Mouse (Mus musculus): ENCODE data around the gene Cacnb4. TPM values are rescaled to one million over a fixed set of nuclear protein-coding genes. Genes with fewer than 3 reads are reported as not detected.

Gene Cacnb4
- total and polyA plus RNA-seq, 3 experiments, result not detected

- H3K36me3 ChIP-seq (ENCODE audit: control insufficient read depth in 1 of 2, insufficient read depth in 2 of 2, low read length in 2 of 2), result peaks cover 0 to 8% of the 10 kb centered on the region in 2 experiments; a peak in 2 of 4 replicates
- DNase-seq (ENCODE audit: low read depth, low spot score), result no peak
- no peaks in the 10 kb centered on the region for H3K9me3 ChIP-seq (replicated peaks; ENCODE audit: insufficient read depth, low read length)
- no peaks in the 10 kb centered on the region for H3K4me1 ChIP-seq (ENCODE audit: control insufficient read depth in 1 of 2, insufficient read depth in 2 of 2, low read length in 2 of 2)
- no peak overlapping the region for H3K4me3 ChIP-seq (ENCODE audit: control insufficient read depth in 1 of 2, insufficient read depth in 1 of 2, low read depth in 2 of 2, low read length in 2 of 2)
- H3K9ac ChIP-seq (ENCODE audit: control insufficient read depth, low read depth, low read length, poor library complexity, severe bottlenecking), result no peak overlapping the region
- H3K79me2 ChIP-seq (ENCODE audit: control insufficient read depth, insufficient read depth, low read length, poor library complexity), result no peaks in the 10 kb centered on the region
- H3K27ac ChIP-seq (ENCODE audit: control insufficient read depth, low read depth, low read length), result no peak overlapping the region
- TF ChIP-seq JUND (IDR thresholded peaks at IDR 0.05; ENCODE audit: low read depth, low read length) (no peak), MAX (IDR thresholded peaks at IDR 0.05; ENCODE audit: low read length) (no peak), POLR2A (IDR thresholded peaks at IDR 0.05; ENCODE audit: control insufficient read depth in 1 of 2, insufficient read depth in 1 of 2, low read depth in 1 of 2, low read length in 2 of 2, poor library complexity in 1 of 2) (no peak)
- H3K27me3 ChIP-seq (ENCODE audit: control insufficient read depth in 1 of 2, insufficient read depth in 2 of 2, low read length in 2 of 2), result no peaks in the 10 kb centered on the region
Measured at GRCm38 (mm10) chr2:52717076-52717475, 40.4 kb upstream of the Cacnb4 start.

GRCm38 (mm10) chr2:52715538-52715937 is 38.9 kb upstream of the Cacnb4 start:
- peaks cover 0 to 8% of the 10 kb centered on the region in 2 experiments; a peak in 2 of 4 replicates for H3K36me3 ChIP-seq (ENCODE audit: control insufficient read depth in 1 of 2, insufficient read depth in 2 of 2, low read length in 2 of 2)
- DNase-seq (ENCODE audit: low read depth, low spot score), result no peak
- no peak overlapping the region for H3K4me3 ChIP-seq (ENCODE audit: control insufficient read depth in 1 of 2, insufficient read depth in 1 of 2, low read depth in 2 of 2, low read length in 2 of 2)
- no peaks in the 10 kb centered on the region for H3K9me3 ChIP-seq (replicated peaks; ENCODE audit: insufficient read depth, low read length)
- no peaks in the 10 kb centered on the region for H3K27me3 ChIP-seq (ENCODE audit: control insufficient read depth in 1 of 2, insufficient read depth in 2 of 2, low read length in 2 of 2)
- TF ChIP-seq GATA1 (IDR thresholded peaks at IDR 0.05; ENCODE audit: low read depth, low read length) (no peak), MYC (IDR thresholded peaks at IDR 0.05; ENCODE audit: low read depth, low read length) (no peak)
- no peak overlapping the region for H3K27ac ChIP-seq (ENCODE audit: control insufficient read depth, low read depth, low read length)
- H3K4me1 ChIP-seq (ENCODE audit: control insufficient read depth in 1 of 2, insufficient read depth in 2 of 2, low read length in 2 of 2), result no peaks in the 10 kb centered on the region
- H3K9ac ChIP-seq (ENCODE audit: control insufficient read depth, low read depth, low read length, poor library complexity, severe bottlenecking), result no peak overlapping the region
- H3K79me2 ChIP-seq (ENCODE audit: control insufficient read depth, insufficient read depth, low read length, poor library complexity), result no peaks in the 10 kb centered on the region

GRCm38 (mm10) chr2:52714111-52714510 is 37.5 kb upstream of the Cacnb4 start:
- Histone ChIP-seq H3K27ac (ENCODE audit: control insufficient read depth, low read depth, low read length) (no peak overlapping the region), H3K9me3 (replicated peaks; ENCODE audit: insufficient read depth, low read length) (no peaks in the 10 kb centered on the region), H3K9ac (ENCODE audit: control insufficient read depth, low read depth, low read length, poor library complexity, severe bottlenecking) (no peak overlapping the region), H3K4me1 (ENCODE audit: control insufficient read depth in 1 of 2, insufficient read depth in 2 of 2, low read length in 2 of 2) (no peaks in the 10 kb centered on the region), H3K27me3 (ENCODE audit: control insufficient read depth in 1 of 2, insufficient read depth in 2 of 2, low read length in 2 of 2) (no peaks in the 10 kb centered on the region), H3K79me2 (ENCODE audit: control insufficient read depth, insufficient read depth, low read length, poor library complexity) (no peaks in the 10 kb centered on the region), H3K4me3 (ENCODE audit: control insufficient read depth in 1 of 2, insufficient read depth in 1 of 2, low read depth in 2 of 2, low read length in 2 of 2) (no peak overlapping the region), H3K36me3 (ENCODE audit: control insufficient read depth in 1 of 2, insufficient read depth in 2 of 2, low read length in 2 of 2) (peaks cover 0 to 8% of the 10 kb centered on the region in 2 experiments; a peak in 2 of 4 replicates)
- no peak for TF ChIP-seq RCOR1 (IDR thresholded peaks at IDR 0.05; ENCODE audit: low read depth, low read length)
- TF ChIP-seq MYB (IDR thresholded peaks at IDR 0.05; ENCODE audit: low read depth, low read length), result no peak
- no peak for TF ChIP-seq CTCF (IDR thresholded peaks at IDR 0.05 in 2 of 3, conservative IDR thresholded peaks at IDR 0.05 in 1 of 3; ENCODE audit: control insufficient read depth in 1 of 3, insufficient read depth in 1 of 3, low read depth in 2 of 3, low read length in 3 of 3, poor library complexity in 1 of 3, severe bottlenecking in 1 of 3)
- no peak for TF ChIP-seq TAL1 (IDR thresholded peaks at IDR 0.05; ENCODE audit: low read length)
- TF ChIP-seq ZC3H11A (IDR thresholded peaks at IDR 0.05; ENCODE audit: low read depth, low read length), result no peak
- TF ChIP-seq USF1 (IDR thresholded peaks at IDR 0.05; ENCODE audit: low read depth, low read length), result no peak
- DNase-seq (ENCODE audit: low read depth, low spot score), result no peak

Measured in MEL (cell line).